Mouse (Mus musculus) mammary gland, adult 2 months (tissue): Measurements from ENCODE around the gene Fam208b. TPM values are rescaled to one million over a fixed set of nuclear protein-coding genes. Genes with fewer than 3 reads are reported as not detected.

Experiments used
- polyA plus RNA-seq: library from polyadenylated mRNA; depleted of rRNA; stranded (reverse); fragments of >200 nt; gene quantifications from 2 replicates; pipeline ENCODE4 v1.2.3, GENCODE M21; 2012; ENCODE audit warnings: low replicate concordance; rRNA removed

Gene Fam208b
- 2.8 and 5.7 TPM in 2 replicates for polyA plus RNA-seq

GRCm38 (mm10) chr13:3610795-3611438, at the start of gene Fam208b:
Fam208b (minus strand) TSS chr13:3611108.

DNA sequence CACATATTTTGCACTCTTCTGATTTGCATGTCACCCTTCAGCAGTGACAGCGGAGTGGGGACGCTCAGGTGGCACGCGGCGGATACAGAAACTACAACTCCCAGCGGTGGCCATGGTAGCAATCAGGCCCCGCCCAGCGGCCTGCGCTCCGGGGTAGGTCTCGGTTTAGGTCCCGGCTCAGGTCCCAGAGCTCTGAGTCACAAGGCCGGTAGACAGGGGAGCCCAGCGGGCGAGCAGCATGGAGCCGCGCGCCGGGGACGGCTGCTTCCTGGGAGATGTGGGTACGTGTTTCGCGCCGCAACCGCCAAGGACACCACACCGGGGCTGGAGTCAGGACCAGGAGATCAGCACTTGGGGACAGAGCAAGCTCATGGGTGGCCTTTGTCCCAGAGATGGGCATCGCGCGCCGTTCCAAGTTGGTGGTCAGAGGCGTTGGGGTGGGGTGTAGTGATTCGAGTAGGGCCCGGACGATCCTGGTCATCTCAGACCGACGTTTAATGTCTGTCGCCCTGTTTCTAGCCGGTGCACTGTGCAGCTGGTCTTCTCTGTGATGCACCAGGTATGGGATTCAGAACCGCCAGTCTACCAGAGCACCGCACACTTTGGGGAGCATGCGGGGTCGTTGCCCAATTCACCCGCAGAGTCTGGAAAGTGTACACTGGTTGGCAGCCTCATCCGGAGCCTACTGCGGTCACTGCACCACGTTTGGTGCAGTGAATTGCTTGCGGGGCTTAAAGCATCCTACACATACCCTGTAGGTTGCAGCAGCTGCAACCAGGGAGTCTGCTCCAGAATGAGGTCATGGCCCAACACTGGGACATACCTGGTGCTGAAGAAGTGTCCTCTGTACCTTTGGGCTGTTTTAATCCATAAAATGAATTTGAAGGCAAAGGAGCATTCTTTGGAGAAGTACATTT, 23.2 kb upstream of the Fam208b start, which contains the start of gene Asb13:
Gene Asb13, plus strand, starts transcription at position 138 of the 917 bp plus-strand sequence.

DNA sequence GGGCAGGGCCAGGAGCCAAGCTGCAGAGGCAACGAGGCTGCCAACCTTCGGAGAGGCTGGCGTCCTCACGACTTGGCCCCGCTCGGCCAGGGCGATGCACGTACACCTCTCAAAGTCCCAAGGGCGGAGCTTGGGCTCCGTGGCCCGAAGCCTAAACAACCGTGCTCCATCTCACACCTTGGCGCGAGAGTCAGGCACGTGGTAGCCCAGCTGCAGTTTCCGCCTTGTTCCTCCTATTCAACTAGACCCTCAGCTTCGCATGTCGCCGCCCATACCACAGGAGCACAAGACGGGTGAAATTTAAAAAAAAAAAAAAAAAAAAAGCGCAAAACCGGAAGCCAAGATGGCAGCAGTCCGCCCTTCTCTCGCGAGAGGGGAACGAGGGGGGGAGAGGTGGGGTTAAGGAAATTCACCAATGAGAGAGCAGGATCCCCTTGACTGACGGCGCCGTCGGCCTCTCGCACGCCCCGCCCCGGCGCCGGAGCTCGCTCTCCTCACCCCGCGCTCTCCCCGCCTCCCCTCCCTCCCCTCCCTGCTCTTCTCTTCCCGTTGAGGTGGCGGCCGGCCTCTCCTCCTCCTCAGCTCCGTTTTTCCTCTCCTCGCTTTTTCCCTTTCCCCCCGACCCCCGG, 73.2 kb downstream of the Fam208b start, which contains the start of gene Gdi2:
Gene Gdi2, plus strand, starts transcription at position 470 of the 629 bp plus-strand sequence.

Other genes starting within 250 kb of the Fam208b start
- 133 and 234 TPM in 2 replicates for gene Gdi2, start 73.0 kb downstream of the Fam208b start, polyA plus RNA-seq
- 16.9 TPM in 2 replicates for gene Asb13, start 22.9 kb upstream of the Fam208b start, polyA plus RNA-seq
- 0.41 and 5.0 TPM in 2 replicates for gene Calml3, start 193.2 kb upstream of the Fam208b start, polyA plus RNA-seq
- 4.7 TPM in 1 of 2 replicates, not detected in the other for gene Calm4, start 226.6 kb upstream of the Fam208b start, polyA plus RNA-seq
- gene Calm5, start 243.1 kb upstream of the Fam208b start, polyA plus RNA-seq: 0.42 TPM in 1 of 2 replicates, not detected in the other